Mouse (Mus musculus) cortical plate, adult 2 months (tissue): ENCODE data around the gene Ppib. TPM values are rescaled to one million over a fixed set of nuclear protein-coding genes. Genes with fewer than 3 reads are reported as not detected.
A peak's percentile ranks its signal among the peaks of the same experiment; 100 is the strongest.

Experiments
- H3K27ac ChIP-seq: fragments of 200-500 bp; 2 replicates; pipeline ENCODE4 v1.5.1; 2012; ENCODE audit warnings: low read length, control low read depth, inconsistent platforms; ENCODE audit not compliant: insufficient read depth
- H3K4me1 ChIP-seq: fragments of 200-500 bp; 2 replicates; pipeline ENCODE4 v1.6.1; 2011; ENCODE audit warnings: low read length; ENCODE audit not compliant: control insufficient read depth, insufficient read depth
- H3K4me3 ChIP-seq: fragments of 200-500 bp; 2 replicates; pipeline ENCODE4 v1.5.1; 2011; ENCODE audit warnings: mild to moderate bottlenecking, low read length, control low read depth; ENCODE audit not compliant: insufficient read depth
- CTCF ChIP-seq: fragments of 200-500 bp; IDR thresholded peaks from 2 replicates; pipeline ENCODE4 v1.5.1; 2011; ENCODE audit warnings: mild to moderate bottlenecking, control low read depth, low read length; ENCODE audit not compliant: insufficient read depth; ENCODE audit errors: extremely low read depth
- POLR2A ChIP-seq: fragments of 200-500 bp; IDR thresholded peaks from 2 replicates; pipeline ENCODE4 v1.6.1; 2011; ENCODE audit warnings: mild to moderate bottlenecking, low read length, control low read depth; ENCODE audit not compliant: insufficient read depth; ENCODE audit errors: extremely low read depth
- polyA plus RNA-seq: library from polyadenylated mRNA; depleted of rRNA; stranded (reverse); fragments of >200 nt; gene quantifications from 2 replicates; pipeline ENCODE4 v1.2.3, GENCODE M21; 2012

The Ppib gene
- polyA plus RNA-seq, 1 experiment = 243 TPM

- TF ChIP-seq POLR2A (no peak), CTCF (no peak)
- H3K27ac ChIP-seq = no peak within 1 kb of the TSS
- peak within 1 kb of the TSS; percentile 39 for H3K4me3 ChIP-seq
- no peaks in the 10 kb centered on the region for H3K4me1 ChIP-seq
Observed at GRCm38 (mm10) chr9:66069583-66069982, 9.6 kb downstream of the Ppib start, which contains the start of gene Snx22. Gene Snx22 (minus strand): TSS chr9:66069719.

- no peaks in the 10 kb centered on the region for H3K4me1 ChIP-seq
- no peak overlapping the region for H3K27ac ChIP-seq
- H3K4me3 ChIP-seq = no peak overlapping the region
- TF ChIP-seq POLR2A (no peak), CTCF (no peak)
Observed at GRCm38 (mm10) chr9:66070151-66070550, 10.1 kb downstream of the Ppib start.

GRCm38 (mm10) chr9:66072754-66073153 lies 12.7 kb downstream of the Ppib start:
- H3K4me3 ChIP-seq = no peak overlapping the region
- no peaks in the 10 kb centered on the region for H3K4me1 ChIP-seq
- H3K27ac ChIP-seq = no peak overlapping the region
- TF ChIP-seq CTCF (no peak), POLR2A (no peak)

GRCm38 (mm10) chr9:66078072-66078471 lies 18.1 kb downstream of the Ppib start:
- TF ChIP-seq POLR2A (no peak), CTCF (no peak)
- no peaks in the 10 kb centered on the region for H3K4me1 ChIP-seq
- H3K4me3 ChIP-seq = no peak overlapping the region
- H3K27ac ChIP-seq = no peak overlapping the region

GRCm38 (mm10) chr9:66078493-66078892 lies 18.5 kb downstream of the Ppib start:
- TF ChIP-seq POLR2A = no peak
- TF ChIP-seq CTCF = no peak
- Histone ChIP-seq H3K27ac (no peak overlapping the region), H3K4me3 (no peak overlapping the region), H3K4me1 (no peaks in the 10 kb centered on the region)

- no peak overlapping the region for H3K4me3 ChIP-seq
- H3K27ac ChIP-seq = no peak overlapping the region
- TF ChIP-seq POLR2A (no peak), CTCF (no peak)
- H3K4me1 ChIP-seq = no peaks in the 10 kb centered on the region
Observed at GRCm38 (mm10) chr9:66080804-66081459, 20.9 kb downstream of the Ppib start.

GRCm38 (mm10) chr9:66081999-66082398 lies 22.0 kb downstream of the Ppib start:
- H3K4me3 ChIP-seq = no peak overlapping the region
- no peak overlapping the region for H3K27ac ChIP-seq
- no peaks in the 10 kb centered on the region for H3K4me1 ChIP-seq
- TF ChIP-seq POLR2A = no peak
- TF ChIP-seq CTCF = no peak

- Histone ChIP-seq H3K27ac (no peak overlapping the region), H3K4me3 (no peak overlapping the region), H3K4me1 (no peaks in the 10 kb centered on the region)
- TF ChIP-seq POLR2A (no peak), CTCF (no peak)
Observed at GRCm38 (mm10) chr9:66084171-66084570, 24.1 kb downstream of the Ppib start.

- no peak overlapping the region for H3K4me3 ChIP-seq
- no peaks in the 10 kb centered on the region; the same call in 1 of the 2 replicates for H3K4me1 ChIP-seq
- H3K27ac ChIP-seq = no peak overlapping the region
- TF ChIP-seq POLR2A (no peak), CTCF (no peak)
Observed at GRCm38 (mm10) chr9:66087062-66087461, 27.0 kb downstream of the Ppib start.

- Histone ChIP-seq H3K4me3 (no peak overlapping the region), H3K27ac (no peak overlapping the region), H3K4me1 (peaks cover 2% of the 10 kb centered on the region; the same call in 1 of the 2 replicates)
- TF ChIP-seq CTCF = peak; percentile 77
- no peak for TF ChIP-seq POLR2A
Observed at GRCm38 (mm10) chr9:66088411-66088810, 28.4 kb downstream of the Ppib start.
